Mouse (Mus musculus) spleen, adult 2 months (tissue): ENCODE measurements around the gene Sfta2.

Experiments
- CTCF ChIP-seq: fragments of 200-500 bp; IDR thresholded peaks from 2 replicates; pipeline ENCODE4 v1.5.1; 2011; ENCODE audit warnings: mild to moderate bottlenecking, inconsistent platforms; ENCODE audit not compliant: insufficient read depth, insufficient read length, insufficient replicate concordance; ENCODE audit errors: extremely low read depth
- POLR2A ChIP-seq: fragments of 200-500 bp; IDR thresholded peaks from 2 replicates; pipeline ENCODE4 v1.6.1; 2011; ENCODE audit warnings: low read depth, low read length, inconsistent platforms

- TF ChIP-seq POLR2A: no peak
- TF ChIP-seq CTCF: no peak
Observed at GRCm38 (mm10) chr17:35673416-35674035, 72.2 kb downstream of the Sfta2 start, which contains the start of gene Gtf2h4.
